Mouse (Mus musculus) ovary, postnatal 10 days (tissue): ENCODE data around the gene Nfix.

Source experiments
- DNase-seq: peaks from one replicate; pipeline ENCODE4 v3.0.0; 2022; ENCODE audit warnings: low spot score

The Nfix gene

GRCm38 (mm10) chr8:84766422-84766821 is 33.7 kb downstream of the Nfix start:
- DNase-seq, result no peak

- DNase-seq, result no peak
Observed at GRCm38 (mm10) chr8:84765629-84766028, 34.5 kb downstream of the Nfix start.

- DNase-seq, result no peak
Observed at GRCm38 (mm10) chr8:84764870-84765495, 35.2 kb downstream of the Nfix start.

GRCm38 (mm10) chr8:84764100-84764499 is 36.0 kb downstream of the Nfix start:
- no peak for DNase-seq

- DNase-seq, result no peak
Observed at GRCm38 (mm10) chr8:84760901-84761300, 39.2 kb downstream of the Nfix start.

GRCm38 (mm10) chr8:84760405-84760805 is 39.7 kb downstream of the Nfix start:
- no peak for DNase-seq

- DNase-seq, result no peak
Observed at GRCm38 (mm10) chr8:84759718-84760117, 40.4 kb downstream of the Nfix start.

- DNase-seq, result no peak
Observed at GRCm38 (mm10) chr8:84759126-84759525, 41.0 kb downstream of the Nfix start.

- DNase-seq, result no peak
Observed at GRCm38 (mm10) chr8:84758308-84758707, 41.8 kb downstream of the Nfix start.

- DNase-seq, result no peak
Observed at GRCm38 (mm10) chr8:84757501-84757900, 42.6 kb downstream of the Nfix start.

- no peak for DNase-seq
Observed at GRCm38 (mm10) chr8:84752734-84753582, 47.2 kb downstream of the Nfix start.

GRCm38 (mm10) chr8:84749519-84749918 is 50.6 kb downstream of the Nfix start:
- no peak for DNase-seq

- no peak for DNase-seq
Observed at GRCm38 (mm10) chr8:84745032-84745925, 54.9 kb downstream of the Nfix start.

- DNase-seq, result peak; percentile 70
Observed at GRCm38 (mm10) chr8:84743517-84744420, 56.4 kb downstream of the Nfix start.

GRCm38 (mm10) chr8:84743054-84743415 is 57.1 kb downstream of the Nfix start:
- no peak for DNase-seq

- peak; percentile 52 for DNase-seq
Observed at GRCm38 (mm10) chr8:84742171-84743053, 57.7 kb downstream of the Nfix start.

GRCm38 (mm10) chr8:84740895-84741843 is 59.0 kb downstream of the Nfix start:
- no peak for DNase-seq

- no peak for DNase-seq
Observed at GRCm38 (mm10) chr8:84739401-84739742, 60.8 kb downstream of the Nfix start.

GRCm38 (mm10) chr8:84738715-84739400 is 61.3 kb downstream of the Nfix start:
- no peak for DNase-seq
